ENCODE assay signal across 19 mouse cellular contexts in the genomic region with DNA sequence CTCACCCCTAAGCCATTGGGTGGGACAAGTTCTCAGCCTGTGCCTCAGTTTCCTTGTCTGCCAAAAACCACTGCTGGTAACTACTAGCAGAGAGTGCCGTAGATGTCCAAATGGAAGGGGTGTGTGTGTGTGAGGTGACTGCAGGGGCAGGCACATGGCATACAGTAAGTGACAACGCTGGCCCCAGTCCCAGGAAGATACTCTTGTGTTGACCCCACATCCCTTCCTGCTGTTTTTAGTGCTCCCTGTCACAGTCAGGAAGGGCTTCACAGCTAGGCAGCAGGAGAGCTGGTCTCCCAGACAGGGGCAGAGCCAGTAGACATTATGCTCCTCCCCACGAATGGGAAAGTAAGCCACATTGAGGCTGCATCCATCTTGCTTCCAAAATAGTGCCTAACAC.
DNase-seq lines count a peak whose midpoint lies in the region; ATAC-seq and TF ChIP-seq lines count a peak whose summit lies in the region.
"Had no signal": no experiment of that assay in that cellular context is flagged by ENCODE, and none has a peak within 500 bp of the region (broad histone marks: within the 10 kb centered on the region; RNA-seq: fewer than 3 reads in every experiment).

No protein-coding gene starts in this region.

- no peak for TF ChIP-seq EP300 in lung, postnatal 0 days (IDR thresholded peaks at IDR 0.05)
- TF ChIP-seq EP300 in heart, postnatal 0 days (IDR thresholded peaks at IDR 0.05; ENCODE audit: low read depth), result no peak

- no peaks in the 10 kb centered on the region for H3K27me3 ChIP-seq in heart, embryonic 11.5 days (ENCODE audit: control insufficient read depth, insufficient read depth, low read length)
- no peaks in the 10 kb centered on the region for H3K27me3 ChIP-seq in lung, postnatal 0 days (replicated peaks; ENCODE audit: insufficient read depth, low read length)
- H3K27me3 ChIP-seq in heart, postnatal 0 days (ENCODE audit: control insufficient read depth, insufficient read depth, low read length), result no peaks in the 10 kb centered on the region
- H3K27me3 ChIP-seq in hindbrain, postnatal 0 days (ENCODE audit: insufficient read depth, low read length), result no peaks in the 10 kb centered on the region
- H3K27me3 ChIP-seq: forebrain, embryonic 13.5 days; neural tube, embryonic 13.5 days had no signal

- H3K27ac ChIP-seq in heart, embryonic 11.5 days (ENCODE audit: low read depth, low read length), result no peak overlapping the region
- H3K27ac ChIP-seq in lung, postnatal 0 days (ENCODE audit: low read length), result no peak overlapping the region
- H3K27ac ChIP-seq in heart, postnatal 0 days (ENCODE audit: low read depth), result peak overlapping the region; percentile 26
- no peak overlapping the region for H3K27ac ChIP-seq in hindbrain, postnatal 0 days
- H3K27ac ChIP-seq: forebrain, embryonic 13.5 days; limb, embryonic 10.5 days; midbrain, embryonic 10.5 days; neural tube, embryonic 13.5 days had no signal

- no peak overlapping the region for H3K9ac ChIP-seq in heart, embryonic 11.5 days (ENCODE audit: low read depth, low read length)
- no peak overlapping the region for H3K9ac ChIP-seq in lung, postnatal 0 days (replicated peaks; ENCODE audit: low read depth)
- H3K9ac ChIP-seq in heart, postnatal 0 days (replicated peaks; ENCODE audit: low read depth, low read length), result no peak overlapping the region
- H3K9ac ChIP-seq in hindbrain, postnatal 0 days (replicated peaks; ENCODE audit: low read length), result no peak overlapping the region
- H3K9ac ChIP-seq: forebrain, embryonic 13.5 days; neural tube, embryonic 13.5 days had no signal

- no peak overlapping the region for H3K4me2 ChIP-seq in heart, embryonic 11.5 days
- H3K4me2 ChIP-seq in lung, postnatal 0 days (replicated peaks; ENCODE audit: low read depth, low read length), result no peak overlapping the region
- no peak overlapping the region for H3K4me2 ChIP-seq in heart, postnatal 0 days (ENCODE audit: low read depth, low read length)
- no peak overlapping the region for H3K4me2 ChIP-seq in hindbrain, postnatal 0 days (ENCODE audit: low read depth, low read length)
- H3K4me2 ChIP-seq: forebrain, embryonic 13.5 days; liver, embryonic 11.5 days; neural tube, embryonic 13.5 days had no signal

- ATAC-seq in heart, embryonic 11.5 days (replicated peaks; ENCODE audit: insufficient number of reproducible peaks, low FRiP score, low TSS enrichment), result no peak
- 0 out of 2 replicates have a peak, but pooled peaks have one; percentile 14 for ATAC-seq in lung, postnatal 0 days
- no peak for ATAC-seq in heart, postnatal 0 days (ENCODE audit: insufficient read depth, low read depth)
- ATAC-seq in hindbrain, postnatal 0 days, result no peak
- ATAC-seq: forebrain, embryonic 13.5 days; inflammation-experienced regulatory T-cells, adult 6 months had no signal

- H3K9me3 ChIP-seq in heart, embryonic 11.5 days (replicated peaks; ENCODE audit: control insufficient read depth, low read length), result no peaks in the 10 kb centered on the region
- no peaks in the 10 kb centered on the region for H3K9me3 ChIP-seq in lung, postnatal 0 days (ENCODE audit: low read length)
- no peaks in the 10 kb centered on the region for H3K9me3 ChIP-seq in heart, postnatal 0 days (replicated peaks; ENCODE audit: control insufficient read depth, low read length)
- H3K9me3 ChIP-seq in hindbrain, postnatal 0 days (ENCODE audit: low read length), result no peaks in the 10 kb centered on the region
- H3K9me3 ChIP-seq: forebrain, embryonic 13.5 days; limb, embryonic 10.5 days; midbrain, embryonic 10.5 days; neural tube, embryonic 13.5 days had no signal

- no peak overlapping the region for H3K4me3 ChIP-seq in heart, embryonic 11.5 days (ENCODE audit: low read depth, low read length)
- H3K4me3 ChIP-seq in lung, postnatal 0 days (ENCODE audit: low read depth, low read length), result no peak overlapping the region
- no peak overlapping the region for H3K4me3 ChIP-seq in lung, adult 2 months (replicated peaks; ENCODE audit: extremely low read depth, low read depth, low read length)
- H3K4me3 ChIP-seq in heart, postnatal 0 days (ENCODE audit: low read depth, low read length), result no peak overlapping the region
- no peak overlapping the region for H3K4me3 ChIP-seq in hindbrain, postnatal 0 days (ENCODE audit: low read length)
- H3K4me3 ChIP-seq: forebrain, embryonic 13.5 days; limb, embryonic 10.5 days; midbrain, embryonic 10.5 days; neural tube, embryonic 13.5 days had no signal

- no peak for TF ChIP-seq POLR2A in lung, adult 2 months (IDR thresholded peaks at IDR 0.05; ENCODE audit: borderline replicate concordance, extremely low read depth, low read depth, low read length)

- no peaks in the 10 kb centered on the region for H3K36me3 ChIP-seq in heart, embryonic 11.5 days (ENCODE audit: control insufficient read depth, insufficient read depth, low read length)
- no peaks in the 10 kb centered on the region for H3K36me3 ChIP-seq in lung, postnatal 0 days (ENCODE audit: insufficient read depth, low read length)
- H3K36me3 ChIP-seq in heart, postnatal 0 days (replicated peaks; ENCODE audit: control insufficient read depth, insufficient read depth, low read length), result no peaks in the 10 kb centered on the region
- no peaks in the 10 kb centered on the region for H3K36me3 ChIP-seq in hindbrain, postnatal 0 days (ENCODE audit: insufficient read depth, low read length)
- H3K36me3 ChIP-seq: limb, embryonic 10.5 days; midbrain, embryonic 10.5 days; neural tube, embryonic 13.5 days had no signal

- DNase-seq in heart, adult 18-20 months, result peak; percentile 46 to 67
- DNase-seq in lung, postnatal 0 days (ENCODE audit: low spot score), result no peak
- DNase-seq in lung, adult 2 months, result no peak
- no peak for DNase-seq in heart, postnatal 0 days (ENCODE audit: low spot score)
- DNase-seq in left cerebral cortex, adult 9 months (ENCODE audit: low spot score in 2 of 2), result no peak
- DNase-seq in hindbrain, postnatal 0 days (ENCODE audit: low spot score), result no peak
- DNase-seq: cerebellum, adult 11 months; cerebellum, postnatal 14 days; gastrocnemius, postnatal 36 days; lung, postnatal 4 days; spleen, adult 18-20 months; thymus, adult 18-20 months had no signal

- TF ChIP-seq CTCF in lung, postnatal 0 days (IDR thresholded peaks at IDR 0.05), result no peak
- no peak for TF ChIP-seq CTCF in lung, adult 2 months (IDR thresholded peaks at IDR 0.05; ENCODE audit: insufficient read depth, low read length)
- TF ChIP-seq CTCF in heart, postnatal 0 days (IDR thresholded peaks at IDR 0.05; ENCODE audit: low read depth), result no peak
- no peak for TF ChIP-seq CTCF in hindbrain, postnatal 0 days (IDR thresholded peaks at IDR 0.05; ENCODE audit: low read depth)

- WGBS in heart, embryonic 11.5 days (ENCODE audit: insufficient replicate concordance), result 65% methylated on average over 3 of the region's 3 CpGs
- WGBS in lung, postnatal 0 days, result 35% methylated on average over 3 of the region's 3 CpGs
- WGBS in lung, adult 2 months, result 50% methylated on average over 3 of the region's 3 CpGs
- 34% methylated on average over 3 of the region's 3 CpGs for WGBS in heart, postnatal 0 days
- WGBS in hindbrain, postnatal 0 days, result 67% methylated on average over 3 of the region's 3 CpGs

- peaks cover 11% of the 10 kb centered on the region; the same call in 1 of the 2 replicates for H3K4me1 ChIP-seq in heart, embryonic 11.5 days (ENCODE audit: control insufficient read depth, insufficient read depth, low read length)
- H3K4me1 ChIP-seq in lung, postnatal 0 days (ENCODE audit: insufficient read depth, low read depth, low read length), result peaks cover 3% of the 10 kb centered on the region; the same call in 1 of the 2 replicates
- no peaks in the 10 kb centered on the region for H3K4me1 ChIP-seq in lung, adult 2 months (ENCODE audit: control insufficient read depth, insufficient read depth, low read length)
- peaks cover 35% of the 10 kb centered on the region for H3K4me1 ChIP-seq in heart, postnatal 0 days (ENCODE audit: control insufficient read depth, insufficient read depth)
- peaks cover 18% of the 10 kb centered on the region for H3K4me1 ChIP-seq in hindbrain, postnatal 0 days (ENCODE audit: insufficient read depth, low read length)

Comparison
In these comparisons a context has a peak if more than half of its experiments do, and no peak if none do; other contexts are left out.
1. DNase-seq: peak in heart, adult 18-20 months (2 of 2); none in lung, postnatal 0 days (single experiment), lung, adult 2 months (single experiment), heart, postnatal 0 days (single experiment), left cerebral cortex, adult 9 months (0 of 2) and hindbrain, postnatal 0 days (single experiment).